Mouse (Mus musculus): ENCODE data around the gene Ccl11. TPM values are rescaled to one million over a fixed set of nuclear protein-coding genes. Genes with fewer than 3 reads are reported as not detected.

Gene Ccl11
- polyA plus RNA-seq, 1 experiment from 2014 or later = not detected

GRCm38 (mm10) chr11:82110372-82111248 is 53.0 kb downstream of the Ccl11 start:
- no peaks in the 10 kb centered on the region for H3K4me1 ChIP-seq
- H3K4me3 ChIP-seq = no peak overlapping the region
- WGBS = 60% methylated on average over 6 of the region's 6 CpGs
- no peak overlapping the region for H3K27ac ChIP-seq
- no peaks in the 10 kb centered on the region for H3K27me3 ChIP-seq (ENCODE audit: low read depth, poor library complexity, severe bottlenecking)
- no peaks in the 10 kb centered on the region for H3K36me3 ChIP-seq
- H3K9me3 ChIP-seq (replicated peaks) = no peaks in the 10 kb centered on the region
- no peak for DNase-seq (ENCODE audit: low spot score)

Other genes starting within 250 kb of the Ccl11 start
- gene 5530401A14Rik, start 197.2 kb upstream of the Ccl11 start, polyA plus RNA-seq (2016; fragmentation: Nextera tagmentation; extraction: Ambion mirVana) = not detected in 2 replicates
- 1.1 and 2.3 TPM in 2 replicates for gene Asic2, start 89.4 kb upstream of the Ccl11 start, polyA plus RNA-seq (2016; fragmentation: Nextera tagmentation; extraction: Ambion mirVana)
- 0.19 TPM in 1 of 2 replicates, not detected in the other for gene Ccl2, start 22.3 kb upstream of the Ccl11 start, polyA plus RNA-seq (2016; fragmentation: Nextera tagmentation; extraction: Ambion mirVana)
- gene Gm17268, start 19.3 kb upstream of the Ccl11 start, polyA plus RNA-seq (2016; fragmentation: Nextera tagmentation; extraction: Ambion mirVana) = not detected in 2 replicates
- gene Ccl7, start 12.1 kb upstream of the Ccl11 start, polyA plus RNA-seq (2016; fragmentation: Nextera tagmentation; extraction: Ambion mirVana) = not detected in 2 replicates
- not detected in 2 replicates for gene Ccl12, start 44.0 kb downstream of the Ccl11 start, polyA plus RNA-seq (2016; fragmentation: Nextera tagmentation; extraction: Ambion mirVana)
- gene Ccl8, start 57.4 kb downstream of the Ccl11 start, polyA plus RNA-seq (2016; fragmentation: Nextera tagmentation; extraction: Ambion mirVana) = not detected in 2 replicates
- not detected in 2 replicates for gene Ccl1, start 247.9 kb downstream of the Ccl11 start, polyA plus RNA-seq (2016; fragmentation: Nextera tagmentation; extraction: Ambion mirVana)